ENCODE assay signal across 8 mouse cellular contexts in genomic region chr7:127016971-127017949, GRCm38 (mm10). TPM values are rescaled to one million over a fixed set of nuclear protein-coding genes. Genes with fewer than 3 reads are reported as not detected.
DNase-seq lines count a peak whose midpoint lies in the region; ATAC-seq lines count a peak whose summit lies in the region.

Pagr1a (minus strand) TSS chr7:127017352.

- 3% methylated on average over 39 of the region's 39 CpGs for WGBS in intestine, embryonic 14.5 days

- peak within 1 kb of the TSS; percentile 72 for H3K4me3 ChIP-seq in intestine, embryonic 14.5 days (ENCODE audit: low read depth, low read length)

- peak within 1 kb of the TSS; percentile 88 for H3K4me2 ChIP-seq in intestine, embryonic 14.5 days (ENCODE audit: low read length)

- peak; percentile 92 to 95 for DNase-seq in adrenal gland, adult 18-20 months (ENCODE audit: low spot score in 2 of 2)
- DNase-seq in embryo, embryonic 11 days, result peak; percentile 100
- peak; percentile 95 for DNase-seq in gastrocnemius, postnatal 25 days
- peak; percentile 99 for DNase-seq in intestine, embryonic 14.5 days (ENCODE audit: low spot score)
- peak; percentile 99 for DNase-seq in left cerebral cortex, postnatal 14 days (ENCODE audit: low spot score in 2 of 2)
- peak; percentile 100 for DNase-seq in mesoderm, embryonic 11.5 days (ENCODE audit: low read depth, low spot score)
- DNase-seq in right cerebral cortex, postnatal 36 days (ENCODE audit: low spot score in 2 of 2), result peak; percentile 95 to 96
- DNase-seq in yolk sac, embryonic 10.5 days (ENCODE audit: low spot score), result peak; percentile 98

- H3K4me1 ChIP-seq in intestine, embryonic 14.5 days (replicated peaks; ENCODE audit: control insufficient read depth, insufficient read depth, low read length), result peaks cover 47% of the 10 kb centered on the region

- intact Hi-C loops in left cerebral cortex, postnatal 14 days (cut with DNase I), result loop anchor here (2.0 to 5.0 kb wide), 3 partner anchors 40 to 88 kb away; partner anchors contain the start of genes Asphd1, Cdipt and Cdiptos

- no peaks in the 10 kb centered on the region for H3K27me3 ChIP-seq in intestine, embryonic 14.5 days (replicated peaks; ENCODE audit: control insufficient read depth, insufficient read depth, low read length)

- peak within 1 kb of the TSS; percentile 73 for H3K9ac ChIP-seq in intestine, embryonic 14.5 days (ENCODE audit: low read length)

- H3K27ac ChIP-seq in intestine, embryonic 14.5 days (ENCODE audit: low read depth), result peak within 1 kb of the TSS; percentile 87

- H3K36me3 ChIP-seq in intestine, embryonic 14.5 days (ENCODE audit: control insufficient read depth, insufficient read depth, low read length), result peaks cover 31% of the 10 kb centered on the region

- H3K9me3 ChIP-seq in intestine, embryonic 14.5 days (ENCODE audit: control insufficient read depth, low read length), result no peaks in the 10 kb centered on the region

- ATAC-seq in intestine, embryonic 14.5 days (replicated peaks; ENCODE audit: low FRiP score, low TSS enrichment, low read depth), result peak; percentile 73

RNA-seq across cellular contexts. Expression of gene Pagr1a, which starts in this region (rescaled TPM):
- total RNA-seq in adrenal gland, adult 18-20 months (2021), result 10 to 100 TPM in 1 of 2 experiments, 1 to 10 TPM in 1; 5.5 to 16.5 TPM
- total RNA-seq in gastrocnemius, postnatal 25 days (2021), result 1 to 10 TPM; 2.4 to 8.7 TPM
- 43.9 and 47.7 TPM in 2 replicates for polyA plus RNA-seq in intestine, embryonic 14.5 days (2014; fragmentation: Nextera tagmentation; extraction: Ambion mirVana)
- total RNA-seq in left cerebral cortex, postnatal 14 days (2021), result 10 to 100 TPM; 14.5 to 19.3 TPM

Comparison
In these comparisons a context has a peak if more than half of its experiments do, and no peak if none do; other contexts are left out.
1. Peak in every context shown above with its lines: DNase-seq, ATAC-seq, H3K4me3 ChIP-seq and H3K27ac ChIP-seq.